In the genomic region with DNA sequence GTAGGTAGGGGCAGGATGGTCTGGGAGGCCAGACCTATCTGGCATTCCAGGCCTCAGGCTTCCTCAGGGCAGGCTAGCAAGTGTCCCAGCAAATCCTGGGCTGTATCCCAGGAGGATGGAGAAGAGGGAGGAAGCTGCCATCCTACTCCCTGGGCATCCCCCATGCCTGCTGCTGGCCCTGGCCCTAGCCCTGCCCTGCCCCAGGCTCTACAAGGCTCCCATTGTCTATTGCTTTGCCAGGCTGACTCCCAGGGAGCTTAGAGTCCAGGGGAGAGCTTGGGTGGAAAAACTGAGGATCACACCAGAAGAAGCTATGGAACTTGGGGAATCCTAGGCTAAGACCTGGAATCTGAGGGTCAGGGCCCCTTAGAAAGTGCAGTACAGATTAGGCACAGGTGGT, we compare ENCODE assay signal across 15 mouse cellular contexts. TPM values are rescaled to one million over a fixed set of nuclear protein-coding genes. Genes with fewer than 3 reads are reported as not detected.
DNase-seq lines count a peak whose midpoint lies in the region; ATAC-seq and TF ChIP-seq lines count a peak whose summit lies in the region.
"Had no signal": no experiment of that assay in that cellular context is flagged by ENCODE, and none has a peak within 500 bp of the region (broad histone marks: within the 10 kb centered on the region; RNA-seq: fewer than 3 reads in every experiment).

No protein-coding gene starts in this region.

- H3K27ac ChIP-seq in heart, embryonic 11.5 days (ENCODE audit: low read depth, low read length): peak overlapping the region; percentile 25; the same call in 1 of the 2 replicates
- H3K27ac ChIP-seq in layer of hippocampus, adult 2 months: peak overlapping the region; percentile 72
- peak overlapping the region; percentile 63 for H3K27ac ChIP-seq in embryonic facial prominence, embryonic 10.5 days (replicated peaks)
- peak overlapping the region; percentile 74 for H3K27ac ChIP-seq in limb, embryonic 15.5 days
- H3K27ac ChIP-seq: liver, embryonic 13.5 days; midbrain, embryonic 10.5 days had no signal

- peak overlapping the region; percentile 50; the same call in 1 of the 2 replicates for H3K9ac ChIP-seq in heart, embryonic 11.5 days (ENCODE audit: low read depth, low read length)
- H3K9ac ChIP-seq in limb, embryonic 15.5 days: no peak overlapping the region
- H3K9ac ChIP-seq: liver, embryonic 13.5 days had no signal

- no peaks in the 10 kb centered on the region for H3K27me3 ChIP-seq in heart, embryonic 11.5 days (ENCODE audit: control insufficient read depth, insufficient read depth, low read length)
- H3K27me3 ChIP-seq in embryonic facial prominence, embryonic 10.5 days (replicated peaks; ENCODE audit: low read depth, poor library complexity, severe bottlenecking): no peaks in the 10 kb centered on the region
- no peaks in the 10 kb centered on the region for H3K27me3 ChIP-seq in limb, embryonic 15.5 days
- H3K27me3 ChIP-seq: liver, embryonic 13.5 days had no signal

- no peak overlapping the region for H3K4me3 ChIP-seq in heart, embryonic 11.5 days (ENCODE audit: low read depth, low read length)
- no peak overlapping the region for H3K4me3 ChIP-seq in layer of hippocampus, adult 2 months
- no peak overlapping the region for H3K4me3 ChIP-seq in embryonic facial prominence, embryonic 10.5 days
- H3K4me3 ChIP-seq in limb, embryonic 15.5 days: no peak overlapping the region
- H3K4me3 ChIP-seq: erythroblast, embryonic 14.5 days; liver, embryonic 13.5 days; midbrain, embryonic 10.5 days had no signal

- TF ChIP-seq CTCF in layer of hippocampus, adult 2 months (conservative IDR thresholded peaks at IDR 0.05): no peak

- no peak overlapping the region for H3K4me2 ChIP-seq in heart, embryonic 11.5 days
- H3K4me2 ChIP-seq in limb, embryonic 15.5 days: no peak overlapping the region
- H3K4me2 ChIP-seq: liver, embryonic 13.5 days had no signal

- H3K9me3 ChIP-seq in heart, embryonic 11.5 days (replicated peaks; ENCODE audit: control insufficient read depth, low read length): no peaks in the 10 kb centered on the region
- no peaks in the 10 kb centered on the region for H3K9me3 ChIP-seq in embryonic facial prominence, embryonic 10.5 days
- H3K9me3 ChIP-seq in limb, embryonic 15.5 days: no peaks in the 10 kb centered on the region
- H3K9me3 ChIP-seq: liver, embryonic 13.5 days; midbrain, embryonic 10.5 days had no signal

- no peak for DNase-seq in heart, adult 8-10 months (ENCODE audit: low spot score)
- DNase-seq in layer of hippocampus, adult 2 months (ENCODE audit: low spot score in 2 of 2): no peak
- no peak for DNase-seq in layer of hippocampus, postnatal 36 days
- DNase-seq in embryonic facial prominence, embryonic 10.5 days (ENCODE audit: low spot score): no peak
- no peak for DNase-seq in cerebellum, adult 9-10 months
- DNase-seq: adrenal gland, postnatal 36 days; liver, embryonic 13.5 days; lung, postnatal 14 days; right cerebral cortex, postnatal 14 days; thymus, adult 2 months had no signal

- H3K36me3 ChIP-seq in heart, embryonic 11.5 days (ENCODE audit: control insufficient read depth, insufficient read depth, low read length): no peaks in the 10 kb centered on the region
- peaks cover 2% of the 10 kb centered on the region for H3K36me3 ChIP-seq in embryonic facial prominence, embryonic 10.5 days (replicated peaks)
- H3K36me3 ChIP-seq in limb, embryonic 15.5 days: 0 out of 2 replicates have a peak, but pooled peaks cover 2% of the 10 kb centered on the region
- H3K36me3 ChIP-seq: liver, embryonic 13.5 days had no signal

- ATAC-seq in heart, embryonic 11.5 days (replicated peaks; ENCODE audit: insufficient number of reproducible peaks, low FRiP score, low TSS enrichment): no peak
- ATAC-seq in limb, embryonic 15.5 days (ENCODE audit: insufficient number of reproducible peaks, low FRiP score, low TSS enrichment, low read depth): no peak
- ATAC-seq: inflammation-experienced regulatory T-cells, adult 6 months had no signal

- peaks cover 53% of the 10 kb centered on the region for H3K4me1 ChIP-seq in heart, embryonic 11.5 days (ENCODE audit: control insufficient read depth, insufficient read depth, low read length)
- H3K4me1 ChIP-seq in embryonic facial prominence, embryonic 10.5 days: peaks cover 49% of the 10 kb centered on the region
- peaks cover 48% of the 10 kb centered on the region for H3K4me1 ChIP-seq in limb, embryonic 15.5 days

RNA-seq across cellular contexts. Expression of a gene that starts 7.2 kb away (rescaled TPM):
- polyA plus RNA-seq in heart, embryonic 11.5 days (2014; fragmentation: Nextera tagmentation; extraction: Ambion mirVana): 11.9 and 13.6 TPM in 2 replicates
- 10 to 100 TPM; 41.2 to 42.2 (median 41.5) TPM for total RNA-seq in heart, adult 8-10 months (2022)
- 10 to 100 TPM; 31.4 to 35.3 TPM for total RNA-seq in layer of hippocampus, adult 2 months (2021)
- total RNA-seq in layer of hippocampus, postnatal 36 days (2021): 10 to 100 TPM; 33.1 to 34.5 TPM
- 7.3 and 7.4 TPM in 2 replicates for polyA plus RNA-seq in embryonic facial prominence, embryonic 10.5 days (2016; fragmentation: Nextera tagmentation; extraction: Ambion mirVana)
- 15.1 and 16.3 TPM in 2 replicates for polyA plus RNA-seq in limb, embryonic 15.5 days (2015; fragmentation: Nextera tagmentation; extraction: Ambion mirVana)

RNA-seq across cellular contexts. Expression of a gene that starts 26.6 kb away (rescaled TPM):
- polyA plus RNA-seq in heart, embryonic 11.5 days (2014; fragmentation: Nextera tagmentation; extraction: Ambion mirVana): 166 and 189 TPM in 2 replicates
- 10 to 100 TPM; 70.2 to 76.0 (median 74.9) TPM for total RNA-seq in heart, adult 8-10 months (2022)
- total RNA-seq in layer of hippocampus, adult 2 months (2021): 10 to 100 TPM; 68.9 to 69.5 TPM
- total RNA-seq in layer of hippocampus, postnatal 36 days (2021): 10 to 100 TPM; 69.4 to 74.8 TPM
- 280 and 287 TPM in 2 replicates for polyA plus RNA-seq in embryonic facial prominence, embryonic 10.5 days (2016; fragmentation: Nextera tagmentation; extraction: Ambion mirVana)
- polyA plus RNA-seq in limb, embryonic 15.5 days (2015; fragmentation: Nextera tagmentation; extraction: Ambion mirVana): 203 and 206 TPM in 2 replicates

RNA-seq across cellular contexts. Expression of a gene that starts 38.8 kb away (rescaled TPM):
- 28.2 and 28.7 TPM in 2 replicates for polyA plus RNA-seq in heart, embryonic 11.5 days (2014; fragmentation: Nextera tagmentation; extraction: Ambion mirVana)
- total RNA-seq in heart, adult 8-10 months (2022): 1 to 10 TPM; 6.3 to 8.0 (median 7.6) TPM
- 10 to 100 TPM; 17.4 to 19.5 TPM for total RNA-seq in layer of hippocampus, adult 2 months (2021)
- 10 to 100 TPM; 17.6 to 20.7 TPM for total RNA-seq in layer of hippocampus, postnatal 36 days (2021)
- 57.7 and 61.8 TPM in 2 replicates for polyA plus RNA-seq in embryonic facial prominence, embryonic 10.5 days (2016; fragmentation: Nextera tagmentation; extraction: Ambion mirVana)
- 43.9 and 46.6 TPM in 2 replicates for polyA plus RNA-seq in limb, embryonic 15.5 days (2015; fragmentation: Nextera tagmentation; extraction: Ambion mirVana)

RNA-seq across cellular contexts. Expression of a gene that starts 39.3 kb away (rescaled TPM):
- 284 and 297 TPM in 2 replicates for polyA plus RNA-seq in heart, embryonic 11.5 days (2014; fragmentation: Nextera tagmentation; extraction: Ambion mirVana)
- total RNA-seq in heart, adult 8-10 months (2022): 100 to 1,000 TPM; 124 to 149 (median 135) TPM
- total RNA-seq in layer of hippocampus, adult 2 months (2021): 100 to 1,000 TPM in 1 of 2 experiments, 10 to 100 TPM in 1; 97.9 to 103 TPM
- 100 to 1,000 TPM in 1 of 2 experiments, 10 to 100 TPM in 1; 98.9 to 101 TPM for total RNA-seq in layer of hippocampus, postnatal 36 days (2021)
- polyA plus RNA-seq in embryonic facial prominence, embryonic 10.5 days (2016; fragmentation: Nextera tagmentation; extraction: Ambion mirVana): 414 and 440 TPM in 2 replicates
- 295 and 310 TPM in 2 replicates for polyA plus RNA-seq in limb, embryonic 15.5 days (2015; fragmentation: Nextera tagmentation; extraction: Ambion mirVana)

RNA-seq across cellular contexts. Expression of a gene that starts 39.5 kb away (rescaled TPM):
- 7.1 and 8.2 TPM in 2 replicates for polyA plus RNA-seq in heart, embryonic 11.5 days (2014; fragmentation: Nextera tagmentation; extraction: Ambion mirVana)
- total RNA-seq in heart, adult 8-10 months (2022): 1 to 10 TPM; 1.6 to 2.7 (median 2.4) TPM
- 10 to 100 TPM in 1 of 2 experiments, 1 to 10 TPM in 1; 8.8 to 10.3 TPM for total RNA-seq in layer of hippocampus, adult 2 months (2021)
- total RNA-seq in layer of hippocampus, postnatal 36 days (2021): 1 to 10 TPM; 8.9 to 9.3 TPM
- 8.0 and 8.2 TPM in 2 replicates for polyA plus RNA-seq in embryonic facial prominence, embryonic 10.5 days (2016; fragmentation: Nextera tagmentation; extraction: Ambion mirVana)
- 6.3 and 8.5 TPM in 2 replicates for polyA plus RNA-seq in limb, embryonic 15.5 days (2015; fragmentation: Nextera tagmentation; extraction: Ambion mirVana)
- polyA plus RNA-seq: erythroblast, embryonic 14.5 days had no signal
